Mouse (Mus musculus) left cerebral cortex, postnatal 10 days (tissue): ENCODE results near the gene Atp1b1. TPM values are rescaled to one million over a fixed set of nuclear protein-coding genes. Genes with fewer than 3 reads are reported as not detected.

Experiments used
- DNase-seq, 2 experiments: peaks; one replicate each; pipeline ENCODE4 v3.0.0; 2021 to 2022; ENCODE audit warnings: low spot score in 2 of 2, mixed read lengths in 1 of 2; ENCODE audit errors: extremely low spot score in 1 of 2
- intact Hi-C: fragments of 180-260 bp; cut with DNase I; formaldehyde crosslinking; loops from one replicate; pipeline ENCODE4 v1.15.1; 2025
- total RNA-seq, 2 experiments: library from RNA; stranded (reverse); gene quantifications; 2 replicates each; pipeline ENCODE4 v1.2.3; 2021

Atp1b1 gene
- total RNA-seq, 2 experiments from 2014 or later = 1,479 to 1,505 TPM

GRCm38 (mm10) chr1:164471632-164472031 lies 13.5 kb upstream of the Atp1b1 start:
- intact Hi-C loops = no loop called here
- no peak for DNase-seq

GRCm38 (mm10) chr1:164470985-164471384 lies 12.8 kb upstream of the Atp1b1 start:
- DNase-seq = no peak
- intact Hi-C loops = no loop called here

GRCm38 (mm10) chr1:164468329-164468728 lies 10.2 kb upstream of the Atp1b1 start:
- no peak for DNase-seq
- intact Hi-C loops = no loop called here

GRCm38 (mm10) chr1:164467406-164467805 lies 9.3 kb upstream of the Atp1b1 start:
- DNase-seq = no peak
- intact Hi-C loops = no loop called here

- peak; percentile 67 to 75 for DNase-seq
- intact Hi-C loops = loop anchor here (5.0 kb wide), 1 partner anchor 81 kb away; no protein-coding TSS in a partner anchor
Observed at GRCm38 (mm10) chr1:164461726-164462125, 3.6 kb upstream of the Atp1b1 start.

- no peak for DNase-seq
- intact Hi-C loops = loop anchor here (5.0 kb wide), 1 partner anchor 81 kb away; no protein-coding TSS in a partner anchor
Observed at GRCm38 (mm10) chr1:164460921-164461697, 3.0 kb upstream of the Atp1b1 start.

- intact Hi-C loops = loop anchor here (5.0 to 10.0 kb wide), 5 partner anchors 118 to 663 kb away; no protein-coding TSS in a partner anchor
- DNase-seq = no peak
Observed at GRCm38 (mm10) chr1:164459127-164459905, 1.2 kb upstream of the Atp1b1 start.

- intact Hi-C loops = loop anchor here (5.0 to 10.0 kb wide), 5 partner anchors 119 to 664 kb away; no protein-coding TSS in a partner anchor
- peak in 1 of 2 experiments; percentile 67 for DNase-seq
Observed at GRCm38 (mm10) chr1:164458621-164459051, 481 bp upstream of the Atp1b1 start.

GRCm38 (mm10) chr1:164457531-164458244 lies 467 bp downstream of the Atp1b1 start:
- intact Hi-C loops = loop anchor here (1.0 to 10.0 kb wide), 6 partner anchors 120 to 665 kb away; no protein-coding TSS in a partner anchor
- peak in 1 of 2 experiments; percentile 86 for DNase-seq

GRCm38 (mm10) chr1:164456731-164457130 lies 1.4 kb downstream of the Atp1b1 start:
- DNase-seq = no peak
- intact Hi-C loops = loop anchor here (1.0 to 10.0 kb wide), 6 partner anchors 121 to 666 kb away; no protein-coding TSS in a partner anchor

- intact Hi-C loops = loop anchor here (5.0 to 10.0 kb wide), 5 partner anchors 121 to 666 kb away; no protein-coding TSS in a partner anchor
- peak in 1 of 2 experiments; percentile 63 for DNase-seq
Observed at GRCm38 (mm10) chr1:164456065-164456464, 2.1 kb downstream of the Atp1b1 start.

- DNase-seq = no peak
- intact Hi-C loops = loop anchor here (5.0 to 10.0 kb wide), 5 partner anchors 122 to 667 kb away; no protein-coding TSS in a partner anchor
Observed at GRCm38 (mm10) chr1:164455614-164456013, 2.5 kb downstream of the Atp1b1 start.

GRCm38 (mm10) chr1:164454747-164455400 lies 3.3 kb downstream of the Atp1b1 start:
- intact Hi-C loops = loop anchor here (5.0 to 10.0 kb wide), 5 partner anchors 122 to 667 kb away; no protein-coding TSS in a partner anchor
- peak; percentile 66 to 72 for DNase-seq

- intact Hi-C loops = loop anchor here (10.0 kb wide), 1 partner anchor 311 kb away; no protein-coding TSS in a partner anchor
Observed at GRCm38 (mm10) chr1:164453739-164454138, 4.4 kb downstream of the Atp1b1 start.

GRCm38 (mm10) chr1:164453146-164453545 lies 5.0 kb downstream of the Atp1b1 start:
- intact Hi-C loops = loop anchor here (10.0 kb wide), 1 partner anchor 312 kb away; no protein-coding TSS in a partner anchor

More at GRCm38 (mm10) chr1:164453739-164454138, 4.4 kb downstream of the Atp1b1 start:
- no peak for DNase-seq

GRCm38 (mm10) chr1:164452580-164452979 lies 5.6 kb downstream of the Atp1b1 start:
- intact Hi-C loops = loop anchor here (10.0 kb wide), 1 partner anchor 312 kb away; no protein-coding TSS in a partner anchor
- DNase-seq = no peak

More at GRCm38 (mm10) chr1:164453146-164453545, 5.0 kb downstream of the Atp1b1 start:
- DNase-seq = no peak

- no peak for DNase-seq
- intact Hi-C loops = loop anchor here (10.0 kb wide), 1 partner anchor 313 kb away; no protein-coding TSS in a partner anchor
Observed at GRCm38 (mm10) chr1:164451346-164451745, 6.8 kb downstream of the Atp1b1 start.
